Mouse (Mus musculus) heart, embryonic 15.5 days (tissue): ENCODE measurements at regions not wholly inside any gene's neighbourhood (a gene's known extent, or its start where the extent isn't known, plus 50 kb on each side); places are given as distances from the start of the nearest gene placed in this dataset.
"Not testable (repeated sequence)": the region's sequence is repeated elsewhere in the genome, so short reads cannot be mapped to it uniquely, and the experiment has no call there.

Experiments used
- ATAC-seq: fragments of 200-750 bp; cut with Nextera tagmentation; replicated peaks from 2 replicates; pipeline ENCODE4 v1.8.0; 2017; ENCODE audit warnings: low read depth, moderate TSS enrichment; ENCODE audit not compliant: insufficient number of reproducible peaks, insufficient read depth, low FRiP score
- H3K27ac ChIP-seq: fragments of 300-500 bp; sonication (generic); 2 replicates; pipeline ENCODE4 v1.5.1; 2015; ENCODE audit warnings: mild to moderate bottlenecking, inconsistent platforms
- H3K27me3 ChIP-seq: fragments of 300-500 bp; sonication (generic); 2 replicates; pipeline ENCODE4 v1.6.1; 2015; ENCODE audit warnings: inconsistent platforms
- H3K36me3 ChIP-seq: fragments of 300-500 bp; sonication (generic); 2 replicates; pipeline ENCODE4 v1.6.1; 2015; ENCODE audit warnings: mild to moderate bottlenecking, inconsistent platforms
- H3K4me1 ChIP-seq: fragments of 300-500 bp; sonication (generic); replicated peaks from 2 replicates; pipeline ENCODE4 v1.6.1; 2015; ENCODE audit warnings: inconsistent platforms
- H3K4me2 ChIP-seq: fragments of 300-500 bp; sonication (generic); 2 replicates; pipeline ENCODE4 v1.6.1; 2015; ENCODE audit warnings: inconsistent platforms, mild to moderate bottlenecking, moderate library complexity
- H3K4me3 ChIP-seq: fragments of 300-500 bp; sonication (generic); 2 replicates; pipeline ENCODE4 v1.5.1; 2015; ENCODE audit warnings: mild to moderate bottlenecking, inconsistent platforms
- H3K9ac ChIP-seq: fragments of 300-500 bp; sonication (generic); 2 replicates; pipeline ENCODE4 v1.6.1; 2015; ENCODE audit warnings: mild to moderate bottlenecking, inconsistent platforms
- H3K9me3 ChIP-seq: fragments of 300-500 bp; sonication (generic); replicated peaks from 2 replicates; pipeline ENCODE4 v1.6.1; 2016; ENCODE audit warnings: inconsistent platforms
- WGBS: fragments of 180-500 bp; shearing (Covaris S2); methylation state at CpG from one replicate; pipeline ENCODE4 v1.1.7; 2015; ENCODE audit warnings: mixed read lengths; 5-methylcytosine and 5-hydroxymethylcytosine counted together

DNA sequence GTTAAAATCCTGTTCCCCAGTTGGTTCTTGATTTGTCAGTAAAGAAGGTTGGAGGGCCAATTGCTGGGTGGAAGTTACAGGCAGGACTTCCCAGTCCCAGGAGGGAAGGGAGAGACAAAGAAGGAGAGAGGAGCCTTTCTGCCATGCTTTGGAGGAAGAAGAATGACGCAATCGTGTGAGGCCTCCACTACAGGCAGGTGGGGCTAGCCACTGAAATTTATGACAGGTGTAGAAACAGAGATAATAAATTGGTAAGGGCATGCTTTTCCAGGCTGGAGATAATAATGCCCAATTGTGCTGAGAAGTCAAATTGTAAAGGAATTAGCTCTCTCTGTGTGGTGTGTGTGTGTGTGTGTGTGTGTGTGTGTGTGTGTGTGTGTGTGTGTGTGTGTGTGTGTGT lies 135.0 kb upstream of the Zfp637 start:
- Histone ChIP-seq H3K27ac (no peak overlapping the region), H3K9ac (no peak overlapping the region), H3K4me2 (no peak overlapping the region), H3K36me3 (no peaks in the 10 kb centered on the region), H3K4me1 (no peaks in the 10 kb centered on the region), H3K4me3 (no peak overlapping the region), H3K27me3 (no peaks in the 10 kb centered on the region), H3K9me3 (no peaks in the 10 kb centered on the region)
- ATAC-seq, result no peak
- 70% methylated on average over 2 of the region's 2 CpGs for WGBS

DNA sequence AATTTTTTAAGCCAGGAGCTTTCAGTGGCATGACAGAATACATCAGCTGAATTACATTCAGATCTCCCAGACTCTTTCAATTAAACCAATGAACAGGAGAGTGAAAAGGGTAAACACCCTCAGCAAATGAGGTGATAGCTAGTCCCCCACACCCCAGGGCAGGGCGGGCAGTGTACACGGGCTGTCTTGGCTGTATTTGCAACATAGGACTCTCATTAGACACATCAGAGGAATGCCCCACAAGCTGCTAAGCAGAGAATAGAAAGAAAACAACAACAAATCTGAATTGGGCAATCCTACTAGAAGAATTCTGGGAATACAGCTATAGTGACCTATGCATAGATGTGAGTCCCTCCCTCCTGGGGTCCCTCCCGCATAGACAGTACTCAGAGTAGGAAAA lies 131.8 kb upstream of the Zfp637 start:
- no peaks in the 10 kb centered on the region for H3K27me3 ChIP-seq
- no peaks in the 10 kb centered on the region for H3K36me3 ChIP-seq
- WGBS, result 80% methylated on average over 3 of the region's 3 CpGs
- H3K4me2 ChIP-seq, result no peak overlapping the region
- no peak for ATAC-seq
- H3K4me3 ChIP-seq, result no peak overlapping the region
- H3K9ac ChIP-seq, result no peak overlapping the region
- no peaks in the 10 kb centered on the region for H3K4me1 ChIP-seq
- no peak overlapping the region for H3K27ac ChIP-seq
- H3K9me3 ChIP-seq, result no peaks in the 10 kb centered on the region

DNA sequence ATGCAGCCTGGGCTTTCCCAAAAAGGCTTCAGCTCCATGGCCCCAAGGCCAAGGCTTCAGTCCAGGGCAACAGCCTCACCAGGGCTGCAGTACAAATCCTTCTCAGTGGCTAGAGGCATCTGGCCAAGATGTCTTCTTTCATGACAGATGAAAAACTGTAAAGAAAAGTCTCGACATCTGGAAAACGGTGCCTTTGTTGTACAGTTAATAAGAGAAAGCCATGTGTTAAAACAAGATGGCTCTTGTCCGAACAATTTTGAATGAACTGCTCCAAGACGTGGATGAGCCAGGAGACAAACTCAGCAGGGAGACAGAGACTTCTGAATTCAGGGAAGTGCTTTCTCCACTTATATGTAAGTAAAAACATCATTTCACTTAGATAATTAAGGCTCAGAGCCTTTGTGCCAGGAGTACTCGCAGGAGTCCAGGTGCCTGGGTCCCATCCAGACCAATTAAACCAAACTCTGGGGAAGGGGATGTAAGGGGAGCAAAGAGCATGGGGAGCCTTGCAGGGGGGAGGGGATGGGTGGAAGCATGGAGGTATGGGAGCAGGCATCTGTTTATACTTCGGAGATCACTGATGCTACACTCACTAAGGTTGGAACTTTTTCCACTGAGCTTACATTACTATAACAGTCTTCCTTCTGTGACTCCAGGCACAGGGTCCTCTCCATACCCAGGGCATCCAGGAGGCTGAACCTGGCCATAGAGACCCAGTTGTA lies 125.8 kb upstream of the Zfp637 start:
- WGBS, result 75% methylated on average over 6 of the region's 6 CpGs
- H3K9me3 ChIP-seq, result no peaks in the 10 kb centered on the region
- no peak overlapping the region for H3K4me3 ChIP-seq
- H3K27me3 ChIP-seq, result no peaks in the 10 kb centered on the region
- H3K36me3 ChIP-seq, result no peaks in the 10 kb centered on the region
- no peak overlapping the region for H3K27ac ChIP-seq
- H3K4me1 ChIP-seq, result no peaks in the 10 kb centered on the region
- H3K9ac ChIP-seq, result no peak overlapping the region
- ATAC-seq, result no peak
- H3K4me2 ChIP-seq, result no peak overlapping the region

DNA sequence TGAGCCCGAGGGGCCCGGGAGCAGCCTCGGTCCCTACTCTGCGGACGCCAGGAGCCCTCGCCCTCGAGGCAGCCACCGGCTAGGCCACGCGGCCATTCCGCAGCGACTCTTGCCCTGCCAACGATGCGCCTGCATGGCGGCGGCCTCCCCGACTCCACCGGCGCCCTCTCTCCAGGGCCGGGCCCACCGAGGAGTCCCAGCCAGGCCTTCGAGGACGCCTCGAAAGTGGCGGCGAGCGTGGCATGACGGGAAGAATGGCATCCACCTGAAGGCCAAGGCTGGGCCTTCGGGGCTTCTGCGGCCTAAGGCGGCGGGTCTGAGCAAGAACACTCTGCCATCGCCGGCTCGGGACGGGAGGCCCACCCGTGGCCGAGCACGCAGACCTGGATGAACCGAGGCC lies 124.6 kb upstream of the Zfp637 start:
- not testable (repeated sequence) for H3K9me3 ChIP-seq, H3K36me3 ChIP-seq, ATAC-seq, H3K27me3 ChIP-seq, H3K27ac ChIP-seq, H3K4me2 ChIP-seq, H3K4me1 ChIP-seq, H3K9ac ChIP-seq, H3K4me3 ChIP-seq
- WGBS, result 87% methylated on average over 8 of the region's 40 CpGs

DNA sequence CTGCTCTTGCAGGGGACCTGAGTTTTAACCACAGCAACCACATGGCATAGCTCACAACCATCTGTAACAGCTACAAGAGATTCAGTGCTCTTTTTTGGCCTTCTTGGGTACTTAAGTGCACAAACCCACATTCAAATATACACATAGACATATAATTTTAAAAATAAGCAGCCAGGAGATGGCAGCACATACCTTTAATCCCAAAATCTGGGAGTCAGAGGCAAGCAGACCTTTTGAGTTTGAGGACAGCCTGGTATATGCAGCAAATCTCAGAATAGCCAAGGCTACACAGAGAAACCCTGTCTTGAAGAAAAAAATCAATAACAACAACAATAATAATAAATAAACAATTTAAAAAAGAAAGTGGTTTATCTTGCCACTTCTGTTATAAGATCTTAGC lies 88.6 kb upstream of the Zfp637 start:
- not testable (repeated sequence) for ATAC-seq, H3K36me3 ChIP-seq, H3K9me3 ChIP-seq, H3K4me2 ChIP-seq, H3K9ac ChIP-seq, H3K4me3 ChIP-seq, H3K27ac ChIP-seq, H3K4me1 ChIP-seq, H3K27me3 ChIP-seq

DNA sequence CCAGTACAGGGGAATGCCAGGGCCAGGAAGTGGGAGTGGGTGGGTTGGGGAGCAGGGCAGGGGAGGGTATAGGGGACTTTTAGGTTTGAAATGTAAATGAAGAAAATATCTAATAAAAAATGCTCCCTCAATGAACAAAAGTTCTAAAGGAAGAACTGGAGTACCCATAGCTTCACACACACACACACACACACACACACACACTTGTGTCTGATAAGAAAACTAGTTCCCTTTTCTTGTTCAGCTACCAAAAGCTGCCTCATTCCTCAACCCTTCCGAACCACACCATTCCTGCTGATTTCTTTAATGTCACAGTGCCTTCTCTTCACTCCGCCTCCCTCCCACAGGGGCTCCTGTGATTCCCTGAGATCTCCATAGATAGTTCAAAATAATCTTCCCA lies 85.3 kb upstream of the Zfp637 start:
- 95% methylated on average over 2 of the region's 2 CpGs for WGBS
- H3K9me3 ChIP-seq, H3K27ac ChIP-seq, H3K27me3 ChIP-seq, H3K36me3 ChIP-seq, H3K9ac ChIP-seq, H3K4me1 ChIP-seq, ATAC-seq, H3K4me3 ChIP-seq, H3K4me2 ChIP-seq: not testable (repeated sequence)

DNA sequence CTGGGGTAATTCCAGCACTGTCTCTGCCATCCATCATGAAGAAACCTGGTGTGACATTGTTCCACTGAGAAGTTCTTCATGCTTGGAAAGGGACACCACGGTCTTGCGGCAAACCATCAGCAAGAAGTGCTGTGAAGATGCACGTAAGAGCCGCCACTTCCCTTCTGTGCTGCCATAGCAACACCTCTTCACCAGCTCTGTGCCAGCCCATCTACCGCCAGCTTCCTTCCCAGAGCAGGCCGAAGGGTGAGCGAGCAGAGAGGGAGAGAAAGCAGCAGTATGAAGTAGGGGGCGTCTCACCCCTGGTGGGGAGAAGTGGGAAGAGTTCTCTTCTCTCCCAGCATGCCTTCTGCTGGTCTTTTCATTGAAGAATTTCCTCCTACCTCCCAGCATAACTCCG lies 84.8 kb upstream of the Zfp637 start:
- no peak overlapping the region for H3K4me2 ChIP-seq
- no peak for ATAC-seq
- no peaks in the 10 kb centered on the region for H3K4me1 ChIP-seq
- H3K9ac ChIP-seq, result no peak overlapping the region
- no peaks in the 10 kb centered on the region for H3K36me3 ChIP-seq
- no peaks in the 10 kb centered on the region for H3K9me3 ChIP-seq
- no peaks in the 10 kb centered on the region for H3K27me3 ChIP-seq
- no peak overlapping the region for H3K27ac ChIP-seq
- no peak overlapping the region for H3K4me3 ChIP-seq
- WGBS, result 66% methylated on average over 9 of the region's 9 CpGs

DNA sequence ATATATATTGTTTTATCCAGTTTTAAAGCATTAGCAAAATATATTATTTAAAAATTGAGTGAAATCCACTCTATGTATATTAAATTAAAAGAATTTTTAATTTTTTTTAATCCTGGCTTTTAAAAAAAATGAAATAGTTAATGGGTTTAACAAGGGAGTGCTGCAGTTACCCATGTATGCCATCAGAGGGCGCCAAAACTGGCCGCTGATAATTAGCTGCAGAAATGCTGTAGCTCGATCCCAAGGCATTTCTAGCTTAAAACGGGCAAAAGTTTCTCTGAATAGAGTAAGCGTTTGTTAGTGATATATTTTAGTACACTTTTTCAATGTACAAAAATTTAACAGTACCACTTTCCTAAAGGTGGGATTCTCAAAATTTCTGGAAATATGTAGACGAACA lies 82.5 kb upstream of the Zfp637 start:
- H3K4me2 ChIP-seq, H3K27ac ChIP-seq, H3K4me3 ChIP-seq, H3K9me3 ChIP-seq, H3K9ac ChIP-seq, H3K4me1 ChIP-seq, H3K36me3 ChIP-seq, H3K27me3 ChIP-seq, ATAC-seq: not testable (repeated sequence)
- WGBS, result 12% methylated on average over 6 of the region's 6 CpGs

DNA sequence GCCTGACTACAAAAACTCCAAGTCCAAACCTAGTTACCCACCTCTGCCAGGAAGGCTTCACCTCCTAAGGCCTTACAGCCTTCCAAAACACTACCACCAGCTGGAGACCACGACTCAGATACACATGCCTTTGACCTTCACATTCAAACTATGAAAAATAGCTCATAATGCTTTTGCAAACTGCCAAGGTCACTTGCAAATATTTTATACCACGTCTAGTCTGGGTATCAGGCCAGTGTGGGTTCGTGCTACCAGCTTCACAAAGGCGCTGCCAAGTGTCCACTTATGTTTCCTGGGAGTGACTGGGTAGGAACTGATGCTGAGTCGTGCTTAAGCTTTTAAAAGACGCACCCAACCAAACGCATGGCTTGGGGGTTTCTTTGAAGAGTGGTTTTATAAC lies 69.5 kb upstream of the Zfp637 start:
- no peak overlapping the region for H3K4me3 ChIP-seq
- no peaks in the 10 kb centered on the region for H3K4me1 ChIP-seq
- H3K4me2 ChIP-seq, result no peak overlapping the region
- no peak for ATAC-seq
- no peaks in the 10 kb centered on the region for H3K36me3 ChIP-seq
- H3K27ac ChIP-seq, result no peak overlapping the region
- 64% methylated on average over 7 of the region's 7 CpGs for WGBS
- H3K9ac ChIP-seq, result no peak overlapping the region
- H3K27me3 ChIP-seq, result no peaks in the 10 kb centered on the region
- H3K9me3 ChIP-seq, result no peaks in the 10 kb centered on the region

DNA sequence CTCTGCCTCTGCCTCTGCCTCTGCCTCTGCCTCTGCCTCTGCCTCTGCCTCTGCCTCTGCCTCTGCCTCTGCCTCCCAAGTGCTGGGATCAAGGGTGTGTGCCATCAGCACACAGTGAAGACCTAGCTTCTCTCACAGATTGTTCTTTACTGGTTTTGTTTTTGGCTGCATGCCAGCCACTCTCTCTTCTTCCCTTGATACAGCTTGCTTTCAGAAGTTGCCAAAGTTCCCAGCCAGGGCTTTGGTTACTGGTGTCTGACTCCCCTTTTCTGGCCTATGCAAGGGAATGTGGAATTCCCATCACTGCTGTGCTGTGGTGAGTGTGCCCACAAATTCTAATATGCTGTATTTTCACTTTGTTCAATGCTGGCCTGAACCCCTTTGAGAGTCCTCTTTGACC lies 68.6 kb upstream of the Zfp637 start:
- no peaks in the 10 kb centered on the region for H3K4me1 ChIP-seq
- no peaks in the 10 kb centered on the region for H3K36me3 ChIP-seq
- H3K27ac ChIP-seq, result no peak overlapping the region
- no peak overlapping the region for H3K4me3 ChIP-seq
- no peaks in the 10 kb centered on the region for H3K9me3 ChIP-seq
- no peak overlapping the region for H3K4me2 ChIP-seq
- ATAC-seq, result no peak
- H3K27me3 ChIP-seq, result no peaks in the 10 kb centered on the region
- H3K9ac ChIP-seq, result no peak overlapping the region

DNA sequence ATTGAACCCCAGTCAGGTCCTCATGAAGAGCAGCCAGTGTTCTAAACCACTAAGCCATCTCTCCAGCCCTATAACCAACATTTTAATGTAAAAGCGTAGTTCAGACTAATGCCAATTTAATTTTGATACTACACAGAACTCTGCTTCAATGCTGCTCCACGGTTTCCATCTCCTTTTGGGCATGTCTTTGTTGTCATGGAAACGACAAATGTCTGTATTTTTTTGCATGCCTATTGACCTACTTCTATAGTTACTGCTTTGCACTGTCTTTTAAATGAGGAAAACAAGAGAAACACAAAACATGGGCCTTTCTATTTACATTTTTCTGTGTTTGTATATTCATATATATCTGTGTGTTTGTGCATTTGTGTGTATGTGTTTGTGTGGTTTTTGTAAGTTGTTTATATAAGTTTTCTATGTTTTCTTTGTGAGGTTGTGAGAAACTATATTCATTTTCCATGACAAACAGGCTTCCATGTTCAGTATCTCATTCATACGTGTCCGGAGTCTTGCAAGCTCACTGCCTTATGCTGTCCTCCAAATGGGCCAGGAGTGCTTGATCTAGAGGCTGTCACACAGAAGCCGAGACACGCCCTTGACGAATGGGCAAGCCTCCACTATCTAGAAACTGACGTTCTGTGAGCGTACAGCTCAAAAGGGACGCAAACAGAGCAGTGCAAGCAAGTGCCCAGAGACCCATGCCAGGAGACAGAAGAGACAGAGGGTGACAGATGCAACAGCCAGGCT lies 65.5 kb upstream of the Zfp637 start:
- Histone ChIP-seq H3K4me1 (no peaks in the 10 kb centered on the region), H3K4me3 (no peak overlapping the region), H3K9me3 (no peaks in the 10 kb centered on the region), H3K27ac (no peak overlapping the region), H3K36me3 (no peaks in the 10 kb centered on the region), H3K27me3 (no peaks in the 10 kb centered on the region), H3K4me2 (no peak overlapping the region), H3K9ac (no peak overlapping the region)
- WGBS, result 69% methylated on average over 11 of the region's 11 CpGs
- no peak for ATAC-seq

DNA sequence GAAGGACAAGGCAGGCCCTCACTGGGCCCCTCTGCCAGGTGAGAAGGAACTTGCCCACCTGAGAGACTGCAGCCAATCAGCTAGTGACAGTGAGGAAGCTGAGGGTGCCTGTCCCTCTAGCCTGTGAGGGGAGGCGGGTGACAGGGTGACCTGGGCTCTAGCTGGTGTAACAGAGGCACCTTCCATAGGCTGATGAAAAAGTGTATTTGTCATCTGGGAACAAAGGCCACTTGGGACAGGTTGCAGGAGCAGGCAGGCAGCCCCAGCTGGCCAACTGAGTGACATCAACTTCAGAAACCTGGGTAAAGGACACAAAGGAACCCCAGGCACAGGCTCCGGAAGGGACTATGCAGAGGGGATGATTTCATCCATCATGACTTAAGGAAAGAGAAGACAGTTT lies 63.0 kb upstream of the Zfp637 start:
- no peak overlapping the region for H3K27ac ChIP-seq
- ATAC-seq, result no peak
- H3K9ac ChIP-seq, result no peak overlapping the region

More for the DNA sequence above, 63.0 kb upstream of the Zfp637 start:
- 67% methylated on average over 2 of the region's 2 CpGs for WGBS
- H3K9me3 ChIP-seq, result no peaks in the 10 kb centered on the region
- H3K4me3 ChIP-seq, result no peak overlapping the region
- no peaks in the 10 kb centered on the region for H3K27me3 ChIP-seq
- no peaks in the 10 kb centered on the region for H3K4me1 ChIP-seq
- no peak overlapping the region for H3K4me2 ChIP-seq
- no peaks in the 10 kb centered on the region for H3K36me3 ChIP-seq
